Mouse (Mus musculus): ENCODE measurements at regions not wholly inside any gene's neighbourhood (a gene's known extent, or its start where the extent isn't known, plus 50 kb on each side); places are given as distances from the start of the nearest gene placed in this dataset.

GRCm38 (mm10) chr14:45984135-45984892 is 326.4 kb upstream of the Ddhd1 start:
- no peak for DNase-seq (ENCODE audit: low read depth)

- no peak for DNase-seq (ENCODE audit: low read depth)
Observed at GRCm38 (mm10) chr14:45992041-45992869, 334.3 kb upstream of the Ddhd1 start.

- DNase-seq (ENCODE audit: low read depth) = no peak
Observed at GRCm38 (mm10) chr14:45992870-45993135, 334.9 kb upstream of the Ddhd1 start.

GRCm38 (mm10) chr14:45993669-45994068 is 335.7 kb upstream of the Ddhd1 start:
- no peak for DNase-seq (ENCODE audit: low read depth)

- no peak for DNase-seq (ENCODE audit: low read depth)
Observed at GRCm38 (mm10) chr14:45996760-45997159, 338.8 kb upstream of the Ddhd1 start.

- no peak for DNase-seq (ENCODE audit: low read depth)
Observed at GRCm38 (mm10) chr14:46004078-46004477, 346.1 kb upstream of the Ddhd1 start.

GRCm38 (mm10) chr14:46005307-46005706 is 347.4 kb upstream of the Ddhd1 start:
- no peak for DNase-seq (ENCODE audit: low read depth)

- DNase-seq (ENCODE audit: low read depth) = no peak
Observed at GRCm38 (mm10) chr14:46013232-46013631, 355.3 kb upstream of the Ddhd1 start.

GRCm38 (mm10) chr14:46014090-46014489 is 356.1 kb upstream of the Ddhd1 start:
- DNase-seq (ENCODE audit: low read depth) = no peak

- DNase-seq (ENCODE audit: low read depth) = no peak
Observed at GRCm38 (mm10) chr14:46015682-46016400, 357.9 kb upstream of the Ddhd1 start.

- no peak for DNase-seq (ENCODE audit: low read depth)
Observed at GRCm38 (mm10) chr14:46016701-46017106, 358.8 kb upstream of the Ddhd1 start.

GRCm38 (mm10) chr14:46017286-46017685 is 359.3 kb upstream of the Ddhd1 start:
- no peak for DNase-seq (ENCODE audit: low read depth)

GRCm38 (mm10) chr14:46017976-46018375 is 360.0 kb upstream of the Ddhd1 start:
- no peak for DNase-seq (ENCODE audit: low read depth)

GRCm38 (mm10) chr14:46019240-46020025 is 359.8 kb upstream of the Gm15217 start:
- no peak for DNase-seq (ENCODE audit: low read depth)

- DNase-seq (ENCODE audit: low read depth) = no peak
Observed at GRCm38 (mm10) chr14:46034301-46034700, 344.9 kb upstream of the Gm15217 start.

GRCm38 (mm10) chr14:46060622-46061381 is 318.4 kb upstream of the Gm15217 start:
- DNase-seq (ENCODE audit: low read depth) = no peak

GRCm38 (mm10) chr14:46067102-46067801 is 312.0 kb upstream of the Gm15217 start:
- no peak for DNase-seq (ENCODE audit: low read depth)

- DNase-seq (ENCODE audit: low read depth) = no peak
Observed at GRCm38 (mm10) chr14:46071244-46071643, 308.0 kb upstream of the Gm15217 start.

GRCm38 (mm10) chr14:46076738-46077137 is 302.5 kb upstream of the Gm15217 start:
- DNase-seq (ENCODE audit: low read depth) = no peak

GRCm38 (mm10) chr14:46077406-46078131 is 301.6 kb upstream of the Gm15217 start:
- no peak for DNase-seq (ENCODE audit: low read depth)
